Mouse (Mus musculus): ENCODE data around the gene Gm6803. TPM values are rescaled to one million over a fixed set of nuclear protein-coding genes. Genes with fewer than 3 reads are reported as not detected.

Gm6803 gene
- not detected in 4 replicates for total RNA-seq (2023; ENCODE audit: inconsistent age)

GRCm38 (mm10) chr12:88018671-88019070, at the start of gene Gm6803:
Gm6803 (minus strand) TSS chr12:88018771.

DNA sequence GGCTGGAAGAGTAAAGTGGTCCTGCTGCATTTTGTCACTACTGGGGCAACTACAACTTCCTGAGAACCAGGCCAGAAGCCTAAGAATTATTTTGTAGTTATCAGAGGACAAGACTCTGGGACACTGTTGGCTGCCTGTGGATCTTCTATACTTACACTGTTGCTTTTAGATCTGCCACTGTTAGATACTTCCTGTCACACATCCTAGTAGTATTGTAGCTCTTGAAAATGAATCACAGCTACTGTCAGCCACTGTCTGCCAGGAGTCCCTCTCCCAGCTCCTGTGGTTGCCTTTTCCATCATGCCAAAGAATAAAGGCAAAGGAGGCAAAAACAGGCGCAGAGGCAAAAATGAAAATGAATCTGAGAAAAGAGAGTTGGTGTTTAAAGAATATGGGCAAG, 8.1 kb upstream of the Gm6803 start, which contains the start of gene Gm2056:
Gm2056 (plus strand) TSS at position 301 of the 400 bp plus-strand sequence.

DNA sequence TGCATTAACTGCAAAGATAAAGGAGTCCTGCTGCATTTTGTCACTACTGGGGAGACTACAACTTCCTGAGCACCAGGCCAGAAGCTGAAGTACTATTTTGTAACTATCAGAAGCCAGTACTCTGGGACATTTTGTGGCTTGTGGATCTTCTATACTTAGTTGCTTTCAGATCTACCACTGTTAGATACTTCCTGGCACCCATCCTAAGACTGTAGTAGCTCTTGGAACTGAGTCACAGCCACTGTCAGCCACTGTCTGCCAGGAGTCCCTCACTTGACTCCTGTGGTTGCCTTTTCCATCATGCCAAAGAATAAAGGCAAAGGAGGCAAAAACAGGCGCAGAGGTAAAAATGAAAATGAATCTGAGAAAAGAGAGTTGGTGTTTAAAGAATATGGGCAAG, 7.0 kb downstream of the Gm6803 start, which contains the start of gene Gm2075:
Gm2075 (plus strand) TSS at position 301 of the 400 bp plus-strand sequence.

Other genes with a start within 250 kb of the Gm6803 start
- gene Gm21319, start 243.0 kb downstream of the Gm6803 start, total RNA-seq (2023; ENCODE audit: inconsistent age), result not detected in 4 replicates
- gene Gm21936, start 223.3 kb downstream of the Gm6803 start, total RNA-seq (2023; ENCODE audit: inconsistent age), result not detected in 4 replicates
- gene BB287469, start 202.2 kb downstream of the Gm6803 start, total RNA-seq (2023; ENCODE audit: inconsistent age), result not detected in 4 replicates
- gene Gm2001, start 176.4 kb downstream of the Gm6803 start, total RNA-seq (2023; ENCODE audit: inconsistent age), result not detected in 4 replicates
- not detected in 4 replicates for gene Gm2016, start 144.7 kb downstream of the Gm6803 start, total RNA-seq (2023; ENCODE audit: inconsistent age)
- not detected in 4 replicates for gene Gm2022, start 123.4 kb downstream of the Gm6803 start, total RNA-seq (2023; ENCODE audit: inconsistent age)
- not detected in 4 replicates for gene Gm2035, start 98.9 kb downstream of the Gm6803 start, total RNA-seq (2023; ENCODE audit: inconsistent age)
- not detected in 4 replicates for gene Gm2042, start 64.7 kb downstream of the Gm6803 start, total RNA-seq (2023; ENCODE audit: inconsistent age)
- not detected in 4 replicates for gene Gm2075, start 6.9 kb downstream of the Gm6803 start, total RNA-seq (2023; ENCODE audit: inconsistent age)
- not detected in 4 replicates for gene Gm2056, start 8.2 kb upstream of the Gm6803 start, total RNA-seq (2023; ENCODE audit: inconsistent age)
- not detected in 4 replicates for gene Gm16368, start 64.9 kb upstream of the Gm6803 start, total RNA-seq (2023; ENCODE audit: inconsistent age)
- not detected in 4 replicates for gene Gm10436, start 163.3 kb upstream of the Gm6803 start, total RNA-seq (2023; ENCODE audit: inconsistent age)
- gene Gm8332, start 231.3 kb upstream of the Gm6803 start, total RNA-seq (2023; ENCODE audit: inconsistent age), result not detected in 4 replicates